Mouse (Mus musculus) ES-E14 (cell line): ENCODE measurements around the gene Nmt1. TPM values are rescaled to one million over a fixed set of nuclear protein-coding genes. Genes with fewer than 3 reads are reported as not detected.
A peak's percentile ranks its signal among the peaks of the same experiment; 100 is the strongest.

Source experiments
- DNase-seq: peaks from one replicate; pipeline ENCODE4 v3.0.0-alpha.2; 2013; ENCODE audit warnings: low read depth, low spot score
- H3K27ac ChIP-seq: 2 replicates; pipeline ENCODE4 v1.5.1; 2012; ENCODE audit warnings: low read depth, mild to moderate bottlenecking, low read length, moderate library complexity, mixed read lengths; ENCODE audit not compliant: poor library complexity, insufficient read depth, severe bottlenecking
- H3K36me3 ChIP-seq: 2 replicates; pipeline ENCODE4 v1.6.1; 2012; ENCODE audit warnings: mild to moderate bottlenecking, low read length, moderate library complexity, mixed read lengths; ENCODE audit not compliant: control insufficient read depth, poor library complexity, insufficient read depth, severe bottlenecking
- H3K4me1 ChIP-seq, 2 experiments: fragments of 150-350 bp in 1 of 2; sonication (generic) in 1 of 2; 2 replicates each; pipeline ENCODE4 v1.6.1; 2012; ENCODE audit warnings: low read length in 2 of 2, mild to moderate bottlenecking in 1 of 2, mixed read lengths in 1 of 2; ENCODE audit not compliant: control insufficient read depth in 2 of 2, insufficient read depth in 2 of 2, poor library complexity in 1 of 2
- H3K4me3 ChIP-seq, 2 experiments: fragments of 150-350 bp in 1 of 2; sonication (generic) in 1 of 2; 2 replicates each; pipeline ENCODE4 v1.5.1; 2012; ENCODE audit warnings: low read length in 2 of 2, low read depth in 1 of 2, mild to moderate bottlenecking in 1 of 2, mixed read lengths in 1 of 2; ENCODE audit not compliant: insufficient read depth in 1 of 2, poor library complexity in 1 of 2, severe bottlenecking in 1 of 2
- H3K9ac ChIP-seq: 2 replicates; pipeline ENCODE4 v1.6.1; 2012; ENCODE audit warnings: low read depth, mild to moderate bottlenecking, low read length, mixed read lengths; ENCODE audit not compliant: poor library complexity, insufficient read depth, severe bottlenecking
- H3K9me3 ChIP-seq: fragments of 150-350 bp; sonication (generic); 2 replicates; pipeline ENCODE4 v1.6.1; 2012; ENCODE audit warnings: low read depth, mild to moderate bottlenecking, low read length; ENCODE audit not compliant: control insufficient read depth, insufficient read depth
- CHD2 ChIP-seq: IDR thresholded peaks from 2 replicates; pipeline ENCODE4 v1.6.1; 2014; ENCODE audit warnings: mild to moderate bottlenecking, low read depth, low read length, inconsistent platforms
- HCFC1 ChIP-seq: IDR thresholded peaks from 2 replicates; pipeline ENCODE4 v1.6.1; 2012; ENCODE audit warnings: low read length, inconsistent platforms, borderline replicate concordance; ENCODE audit not compliant: insufficient read depth
- MAFK ChIP-seq: IDR thresholded peaks from 2 replicates; pipeline ENCODE4 v1.6.1; 2014; ENCODE audit warnings: mild to moderate bottlenecking, low read depth, low read length, inconsistent platforms; ENCODE audit not compliant: insufficient read depth
- ZC3H11A ChIP-seq: IDR thresholded peaks from 2 replicates; pipeline ENCODE4 v1.6.1; 2012; ENCODE audit warnings: low read depth, mild to moderate bottlenecking, inconsistent platforms, low read length, borderline replicate concordance
- ZNF384 ChIP-seq: IDR thresholded peaks from 2 replicates; pipeline ENCODE4 v1.6.1; 2012; ENCODE audit warnings: low read depth, low read length, inconsistent platforms
- in situ Hi-C, 2 experiments: fragments of 600-800 bp; cut with MboI; formaldehyde crosslinking; loops; one replicate each; pipeline ENCODE4 v1.15.1; 2025; ENCODE audit warnings: low sequenced_read_pairs in 2 of 2, inconsistent platforms in 1 of 2; ENCODE audit not compliant: unreplicated experiment in 2 of 2
- total RNA-seq: library from RNA; depleted of rRNA; stranded (reverse); fragments of 300-350 nt; gene quantifications from 2 replicates; pipeline ENCODE4 v1.2.3, GENCODE M21; 2012

Gene Nmt1
- total RNA-seq, 1 experiment = 61.0 TPM

- Histone ChIP-seq H3K9me3 (no peaks in the 10 kb centered on the region), H3K27ac (no peak overlapping the region), H3K36me3 (no peaks in the 10 kb centered on the region), H3K4me1 (peaks cover 7 to 53% of the 10 kb centered on the region in 2 experiments; a peak in 3 of 4 replicates), H3K9ac (no peak overlapping the region), H3K4me3 (no peak overlapping the region)
- in situ Hi-C loops = no loop called here
- TF ChIP-seq MAFK (no peak), ZC3H11A (no peak), CHD2 (no peak), HCFC1 (no peak), ZNF384 (no peak)
- no peak for DNase-seq
These were observed 70.7 kb downstream of the Nmt1 start for GRCm38 (mm10) chr11:103098531-103099190.

DNA sequence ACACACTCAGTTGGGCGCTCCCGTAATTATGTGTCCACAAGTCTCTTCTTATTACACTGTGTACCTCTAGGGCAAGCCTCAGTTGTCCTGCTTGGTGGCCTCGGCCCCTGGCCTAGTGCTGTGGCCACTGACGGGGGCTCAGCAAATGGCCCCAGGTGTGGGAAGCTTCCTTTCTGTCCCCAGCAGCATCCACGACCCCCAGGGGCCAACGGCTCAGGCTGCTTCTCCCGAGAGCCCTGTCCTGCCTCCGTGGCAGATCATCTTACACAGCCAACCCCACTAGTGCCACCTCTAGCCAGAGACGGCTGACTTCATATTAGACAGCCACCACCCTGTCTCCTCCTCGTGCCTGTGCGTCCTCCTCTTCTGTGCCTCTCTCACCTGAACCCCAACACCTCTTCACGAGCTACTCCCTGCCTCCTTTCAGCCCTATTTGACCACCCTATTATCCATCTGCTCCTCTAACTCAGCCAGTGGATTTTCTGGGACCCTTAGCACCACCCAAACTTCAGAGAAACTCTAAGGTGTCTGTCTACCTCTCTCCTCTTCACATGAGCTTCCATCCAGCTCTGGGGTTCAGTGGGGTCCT, 71.5 kb downstream of the Nmt1 start:
- in situ Hi-C loops = no loop called here
- Histone ChIP-seq H3K4me1 (peaks cover 7 to 51% of the 10 kb centered on the region in 2 experiments; a peak in 3 of 4 replicates), H3K27ac (no peak overlapping the region), H3K9ac (no peak overlapping the region), H3K36me3 (no peaks in the 10 kb centered on the region), H3K4me3 (no peak overlapping the region), H3K9me3 (no peaks in the 10 kb centered on the region)
- TF ChIP-seq ZNF384 (no peak), MAFK (no peak), CHD2 (no peak), ZC3H11A (no peak), HCFC1 (no peak)
- no peak for DNase-seq

- H3K4me1 ChIP-seq = peaks cover 6 to 42% of the 10 kb centered on the region in 2 experiments; a peak in 3 of 4 replicates
- no peak overlapping the region for H3K9ac ChIP-seq
- in situ Hi-C loops = no loop called here
- no peak overlapping the region for H3K27ac ChIP-seq
- DNase-seq = no peak
- TF ChIP-seq HCFC1 = no peak
- TF ChIP-seq ZNF384 = no peak
- no peak; the same call in 1 of the 2 replicates for TF ChIP-seq ZC3H11A
- no peak for TF ChIP-seq CHD2
- TF ChIP-seq MAFK = no peak
- H3K9me3 ChIP-seq = no peaks in the 10 kb centered on the region
- no peaks in the 10 kb centered on the region for H3K36me3 ChIP-seq
- H3K4me3 ChIP-seq = no peak overlapping the region
These were observed 72.4 kb downstream of the Nmt1 start for GRCm38 (mm10) chr11:103100361-103100760.

DNA sequence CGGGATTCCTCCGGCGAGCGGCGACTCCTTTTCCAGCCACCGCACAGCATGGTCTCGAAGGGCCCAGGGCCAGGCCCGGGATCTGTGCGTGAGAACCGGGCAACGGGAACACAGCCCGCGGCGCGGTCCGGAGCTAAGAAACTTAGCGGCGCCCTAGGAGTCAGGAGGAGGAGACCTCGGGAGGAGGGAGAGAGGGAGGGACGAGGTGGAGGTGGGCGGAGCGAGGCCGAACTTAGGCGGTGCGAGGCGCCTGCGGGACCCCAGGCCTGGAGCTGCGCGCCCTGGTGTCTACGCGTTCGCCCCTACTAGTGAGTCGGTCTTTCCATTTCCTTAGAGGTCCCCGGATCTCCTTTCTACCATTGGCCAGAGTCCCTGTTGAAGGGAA, 73.5 kb downstream of the Nmt1 start, which contains the start of the genes Plcd3 and Acbd4:
Plcd3 (minus strand) TSS at position 178 of the 385 bp plus-strand sequence.
Acbd4 (plus strand) TSS at position 202 of the 385 bp plus-strand sequence.
- H3K27ac ChIP-seq = no peak within 1 kb of the TSS
- peak within 1 kb of the TSS; percentile 64 for H3K9ac ChIP-seq
- H3K36me3 ChIP-seq = no peaks in the 10 kb centered on the region
- H3K9me3 ChIP-seq = no peaks in the 10 kb centered on the region
- in situ Hi-C loops = no loop called here
- H3K4me3 ChIP-seq = peak within 1 kb of the TSS; percentile 53 to 75
- H3K4me1 ChIP-seq = peaks cover under 1 to 39% of the 10 kb centered on the region in 2 experiments; a peak in 3 of 4 replicates
- TF ChIP-seq CHD2 (no peak), ZC3H11A (no peak), ZNF384 (no peak), HCFC1 (no peak), MAFK (no peak)
- DNase-seq = peak; percentile 76
